Mouse (Mus musculus): ENCODE measurements around the gene Dgkh. TPM values are rescaled to one million over a fixed set of nuclear protein-coding genes. Genes with fewer than 3 reads are reported as not detected.
A peak's percentile ranks its signal among the peaks of the same experiment; 100 is the strongest.
"Not testable (repeated sequence)": the region's sequence is repeated elsewhere in the genome, so short reads cannot be mapped to it uniquely, and the experiment has no call there.

The Dgkh gene
- total RNA-seq, 2 experiments from 2014 or later, result 80.8 to 89.3 TPM

- intact Hi-C loops (cut with DNase I), result no loop called here
- peak in 1 of 2 experiments; percentile 36 for DNase-seq (ENCODE audit: extremely low spot score in 1 of 2, low spot score in 2 of 2)
Observed at GRCm38 (mm10) chr14:78575899-78576298, 156.7 kb downstream of the Dgkh start.

GRCm38 (mm10) chr14:78568410-78568809 lies 164.2 kb downstream of the Dgkh start:
- intact Hi-C loops (cut with DNase I), result no loop called here
- DNase-seq (ENCODE audit: extremely low spot score in 1 of 2, low spot score in 2 of 2), result no peak

GRCm38 (mm10) chr14:78566431-78566830 lies 166.1 kb downstream of the Dgkh start:
- no peak for DNase-seq (ENCODE audit: extremely low spot score in 1 of 2, low spot score in 2 of 2)
- intact Hi-C loops (cut with DNase I), result no loop called here

- DNase-seq (ENCODE audit: extremely low spot score in 1 of 2, low spot score in 2 of 2), result no peak
- intact Hi-C loops (cut with DNase I), result no loop called here
Observed at GRCm38 (mm10) chr14:78564292-78564691, 168.3 kb downstream of the Dgkh start.

- intact Hi-C loops (cut with DNase I), result no loop called here
- DNase-seq (ENCODE audit: extremely low spot score in 1 of 2, low spot score in 2 of 2), result no peak
Observed at GRCm38 (mm10) chr14:78563211-78563610, 169.4 kb downstream of the Dgkh start.

GRCm38 (mm10) chr14:78562121-78562520 lies 170.5 kb downstream of the Dgkh start:
- intact Hi-C loops (cut with DNase I), result no loop called here
- DNase-seq (ENCODE audit: extremely low spot score in 1 of 2, low spot score in 2 of 2), result no peak

GRCm38 (mm10) chr14:78559042-78559441 lies 173.5 kb downstream of the Dgkh start:
- no peak for DNase-seq (ENCODE audit: extremely low spot score in 1 of 2, low spot score in 2 of 2)
- intact Hi-C loops (cut with DNase I), result no loop called here

GRCm38 (mm10) chr14:78554830-78555229 lies 177.7 kb downstream of the Dgkh start:
- intact Hi-C loops (cut with DNase I); DNase-seq (ENCODE audit: extremely low spot score in 1 of 2, low spot score in 2 of 2): not testable (repeated sequence)

GRCm38 (mm10) chr14:78553661-78554060 lies 178.9 kb downstream of the Dgkh start:
- intact Hi-C loops (cut with DNase I), result no loop called here
- no peak for DNase-seq (ENCODE audit: extremely low spot score in 1 of 2, low spot score in 2 of 2)

- DNase-seq (ENCODE audit: extremely low spot score in 1 of 2, low spot score in 2 of 2), result no peak
- intact Hi-C loops (cut with DNase I), result no loop called here
Observed at GRCm38 (mm10) chr14:78548807-78549206, 183.8 kb downstream of the Dgkh start.

GRCm38 (mm10) chr14:78541319-78541718 lies 191.3 kb downstream of the Dgkh start:
- intact Hi-C loops (cut with DNase I), result no loop called here
- no peak for DNase-seq (ENCODE audit: extremely low spot score in 1 of 2, low spot score in 2 of 2)

- intact Hi-C loops (cut with DNase I), result no loop called here
- DNase-seq (ENCODE audit: extremely low spot score in 1 of 2, low spot score in 2 of 2), result no peak
Observed at GRCm38 (mm10) chr14:78539821-78540220, 192.8 kb downstream of the Dgkh start.

GRCm38 (mm10) chr14:78538572-78539320 lies 193.8 kb downstream of the Dgkh start:
- DNase-seq (ENCODE audit: extremely low spot score in 1 of 2, low spot score in 2 of 2), result peak in 1 of 2 experiments; percentile 38

GRCm38 (mm10) chr14:78537551-78537950 lies 195.0 kb downstream of the Dgkh start:
- DNase-seq (ENCODE audit: extremely low spot score in 1 of 2, low spot score in 2 of 2), result peak; percentile 16 to 33
- intact Hi-C loops (cut with DNase I), result no loop called here

More at GRCm38 (mm10) chr14:78538572-78539320, 193.8 kb downstream of the Dgkh start:
- intact Hi-C loops (cut with DNase I), result no loop called here

GRCm38 (mm10) chr14:78536281-78537165 lies 196.1 kb downstream of the Dgkh start, which contains the start of gene Akap11:
Akap11 (minus strand) TSS chr14:78536808.
- intact Hi-C loops (cut with DNase I), result no loop called here

GRCm38 (mm10) chr14:78535366-78535765 lies 197.2 kb downstream of the Dgkh start:
- no peak for DNase-seq (ENCODE audit: extremely low spot score in 1 of 2, low spot score in 2 of 2)
- intact Hi-C loops (cut with DNase I), result no loop called here

More at GRCm38 (mm10) chr14:78536281-78537165, 196.1 kb downstream of the Dgkh start, which contains the start of gene Akap11:
- DNase-seq (ENCODE audit: extremely low spot score in 1 of 2, low spot score in 2 of 2), result peak; percentile 96 to 98

GRCm38 (mm10) chr14:78534651-78535050 lies 197.9 kb downstream of the Dgkh start:
- no peak for DNase-seq (ENCODE audit: extremely low spot score in 1 of 2, low spot score in 2 of 2)
- intact Hi-C loops (cut with DNase I), result no loop called here

- DNase-seq (ENCODE audit: extremely low spot score in 1 of 2, low spot score in 2 of 2), result no peak
- intact Hi-C loops (cut with DNase I), result no loop called here
Observed at GRCm38 (mm10) chr14:78533701-78534100, 198.9 kb downstream of the Dgkh start.

- no peak for DNase-seq (ENCODE audit: extremely low spot score in 1 of 2, low spot score in 2 of 2)
- intact Hi-C loops (cut with DNase I), result no loop called here
Observed at GRCm38 (mm10) chr14:78532345-78532744, 200.2 kb downstream of the Dgkh start.

GRCm38 (mm10) chr14:78530256-78530655 lies 202.3 kb downstream of the Dgkh start:
- intact Hi-C loops (cut with DNase I), result no loop called here
- no peak for DNase-seq (ENCODE audit: extremely low spot score in 1 of 2, low spot score in 2 of 2)

All from left cerebral cortex, postnatal 10 days (tissue).